Mouse (Mus musculus) heart, postnatal 0 days (tissue): ENCODE data around the gene Gpatch8.

ENCODE experiments used
- CTCF ChIP-seq: IDR thresholded peaks from 2 replicates; pipeline ENCODE4 v1.5.1; 2016; ENCODE audit warnings: antibody characterized with exemption, control low read depth, low read depth
- EP300 ChIP-seq: IDR thresholded peaks from 2 replicates; pipeline ENCODE4 v1.6.1; 2016; ENCODE audit warnings: antibody characterized with exemption, low read depth

GRCm38 (mm10) chr11:102534078-102534477 lies 22.1 kb downstream of the Gpatch8 start:
- no peak for TF ChIP-seq CTCF
- TF ChIP-seq EP300, result no peak
